Comparison of ENCODE assay signal across 8 mouse cellular contexts in the genomic region with DNA sequence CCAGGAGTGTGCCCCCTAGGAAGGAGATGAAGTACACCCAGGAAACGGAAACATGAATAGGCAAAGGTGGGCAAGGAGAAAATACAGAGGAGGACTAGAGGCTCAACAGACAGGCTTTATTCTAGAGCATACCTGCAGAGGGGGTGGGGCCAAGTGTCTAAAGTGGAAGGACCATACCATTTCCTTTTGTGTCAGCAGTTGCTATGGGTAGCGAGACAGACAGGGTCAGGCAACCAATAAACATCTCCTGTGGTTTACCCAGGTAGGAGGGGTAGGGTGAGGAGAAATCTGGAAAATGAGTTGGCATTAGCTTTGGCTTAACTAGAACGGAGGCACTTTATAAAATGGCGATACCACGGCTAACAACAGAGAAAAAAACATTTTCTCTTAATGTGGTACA. TPM values are rescaled to one million over a fixed set of nuclear protein-coding genes. Genes with fewer than 3 reads are reported as not detected.
DNase-seq lines count a peak whose midpoint lies in the region; ATAC-seq and TF ChIP-seq lines count a peak whose summit lies in the region.

No protein-coding gene starts in this region.

- TF ChIP-seq POLR2A in lung, adult 2 months (IDR thresholded peaks at IDR 0.05; ENCODE audit: borderline replicate concordance, extremely low read depth, low read depth, low read length), result no peak

- peak overlapping the region; percentile 100 for H3K4me2 ChIP-seq in liver, embryonic 15.5 days
- H3K4me2 ChIP-seq in neural tube, embryonic 15.5 days, result peak overlapping the region; percentile 60

- peaks cover 19% of the 10 kb centered on the region; the same call in 1 of the 2 replicates for H3K36me3 ChIP-seq in liver, embryonic 15.5 days (replicated peaks)
- peaks cover 23% of the 10 kb centered on the region for H3K36me3 ChIP-seq in neural tube, embryonic 15.5 days

- peaks cover 6% of the 10 kb centered on the region for H3K4me1 ChIP-seq in lung, adult 2 months (ENCODE audit: control insufficient read depth, insufficient read depth, low read length)
- H3K4me1 ChIP-seq in liver, embryonic 15.5 days (replicated peaks), result peaks cover 34% of the 10 kb centered on the region
- peaks cover 35% of the 10 kb centered on the region for H3K4me1 ChIP-seq in neural tube, embryonic 15.5 days

- no peak for ATAC-seq in liver, embryonic 15.5 days (ENCODE audit: insufficient read depth)
- ATAC-seq in neural tube, embryonic 15.5 days (ENCODE audit: low FRiP score), result no peak

- peak; percentile 82 to 85 for DNase-seq in lung, adult 18-20 months
- DNase-seq in lung, adult 2 months, result no peak
- peak; percentile 26 for DNase-seq in embryo, embryonic 11 days
- DNase-seq in induced T-regulatory cell, adult 2 months (ENCODE audit: low read depth), result peak; percentile 87
- DNase-seq in retina, embryonic 14.5 days (ENCODE audit: low spot score), result no peak
- no peak for DNase-seq in gastrocnemius, postnatal 4 days (ENCODE audit: low spot score in 2 of 2)

- H3K9me3 ChIP-seq in liver, embryonic 15.5 days (replicated peaks), result no peaks in the 10 kb centered on the region
- H3K9me3 ChIP-seq in neural tube, embryonic 15.5 days (replicated peaks), result no peaks in the 10 kb centered on the region

- H3K27me3 ChIP-seq in liver, embryonic 15.5 days, result no peaks in the 10 kb centered on the region
- H3K27me3 ChIP-seq in neural tube, embryonic 15.5 days (replicated peaks), result no peaks in the 10 kb centered on the region

- no peak for TF ChIP-seq CTCF in lung, adult 2 months (IDR thresholded peaks at IDR 0.05; ENCODE audit: insufficient read depth, low read length)

- 44% methylated on average over 5 of the region's 5 CpGs for WGBS in lung, adult 2 months
- WGBS in liver, embryonic 15.5 days (ENCODE audit: insufficient replicate concordance), result 68% methylated on average over 5 of the region's 5 CpGs
- 66% methylated on average over 5 of the region's 5 CpGs for WGBS in neural tube, embryonic 15.5 days

- no peak overlapping the region for H3K4me3 ChIP-seq in lung, adult 2 months (replicated peaks; ENCODE audit: extremely low read depth, low read depth, low read length)
- H3K4me3 ChIP-seq in liver, embryonic 15.5 days (replicated peaks), result no peak overlapping the region
- peak overlapping the region; percentile 84 for H3K4me3 ChIP-seq in neural tube, embryonic 15.5 days (replicated peaks)

- H3K27ac ChIP-seq in liver, embryonic 15.5 days (replicated peaks), result no peak overlapping the region
- peak overlapping the region; percentile 99 for H3K27ac ChIP-seq in neural tube, embryonic 15.5 days (replicated peaks)

- H3K9ac ChIP-seq in liver, embryonic 15.5 days, result no peak overlapping the region
- 0 out of 2 replicates have a peak overlapping the region, but pooled peaks have one; percentile 53 for H3K9ac ChIP-seq in neural tube, embryonic 15.5 days (replicated peaks)

RNA-seq across cellular contexts. Expression of gene Rfx5, which starts 1.1 kb away (rescaled TPM):
- polyA plus RNA-seq in lung, adult 2 months (2012; rRNA removed), result 10.5 and 14.6 TPM in 2 replicates
- 1.3 and 1.5 TPM in 2 replicates for polyA plus RNA-seq in liver, embryonic 15.5 days (2015; fragmentation: Nextera tagmentation; extraction: Ambion mirVana)
- polyA plus RNA-seq in neural tube, embryonic 15.5 days (2015; fragmentation: Nextera tagmentation; extraction: Ambion mirVana), result 7.1 and 8.0 TPM in 2 replicates
- 10 to 100 TPM; 14.7 to 16.8 TPM for total RNA-seq in gastrocnemius, postnatal 4 days (2021)

RNA-seq across cellular contexts. Expression of gene Selenbp1, which starts 19.9 kb away (rescaled TPM):
- polyA plus RNA-seq in lung, adult 2 months (2012; rRNA removed), result 865 and 921 TPM in 2 replicates
- 98.5 and 126 TPM in 2 replicates for polyA plus RNA-seq in liver, embryonic 15.5 days (2015; fragmentation: Nextera tagmentation; extraction: Ambion mirVana)
- polyA plus RNA-seq in neural tube, embryonic 15.5 days (2015; fragmentation: Nextera tagmentation; extraction: Ambion mirVana), result 15.3 and 28.7 TPM in 2 replicates
- total RNA-seq in gastrocnemius, postnatal 4 days (2021), result 10 to 100 TPM; 14.8 to 15.4 TPM

RNA-seq across cellular contexts. Expression of gene Pi4kb, which starts 21.7 kb away (rescaled TPM):
- 33.8 and 38.1 TPM in 2 replicates for polyA plus RNA-seq in lung, adult 2 months (2012; rRNA removed)
- 8.7 and 10.3 TPM in 2 replicates for polyA plus RNA-seq in liver, embryonic 15.5 days (2015; fragmentation: Nextera tagmentation; extraction: Ambion mirVana)
- 22.5 and 23.8 TPM in 2 replicates for polyA plus RNA-seq in neural tube, embryonic 15.5 days (2015; fragmentation: Nextera tagmentation; extraction: Ambion mirVana)
- total RNA-seq in gastrocnemius, postnatal 4 days (2021), result 10 to 100 TPM; 47.5 to 49.3 TPM

Comparison
In these comparisons a context has a peak if more than half of its experiments do, and no peak if none do; other contexts are left out.
1. DNase-seq: peak in lung, adult 18-20 months (2 of 2), embryo, embryonic 11 days (single experiment) and induced T-regulatory cell, adult 2 months (single experiment); none in lung, adult 2 months (single experiment), retina, embryonic 14.5 days (single experiment) and gastrocnemius, postnatal 4 days (0 of 2).